Mouse (Mus musculus): ENCODE measurements around the gene Hadh. TPM values are rescaled to one million over a fixed set of nuclear protein-coding genes. Genes with fewer than 3 reads are reported as not detected.

Gene Hadh
- polyA plus RNA-seq, 1 experiment from 2014 or later = 189 TPM

- H3K9ac ChIP-seq = no peak overlapping the region
- no peak overlapping the region for H3K4me3 ChIP-seq
- H3K4me1 ChIP-seq (replicated peaks) = no peaks in the 10 kb centered on the region
- no peaks in the 10 kb centered on the region for H3K27me3 ChIP-seq
- no peak overlapping the region for H3K4me2 ChIP-seq
- H3K27ac ChIP-seq = no peak overlapping the region
- H3K36me3 ChIP-seq = no peaks in the 10 kb centered on the region
- no peaks in the 10 kb centered on the region for H3K9me3 ChIP-seq (replicated peaks)
- no peak for ATAC-seq (replicated peaks; ENCODE audit: insufficient number of reproducible peaks, insufficient read depth, low FRiP score, low read depth)
- 47% methylated on average over 11 of the region's 11 CpGs for WGBS
These were observed 81.7 kb downstream of the Hadh start for GRCm38 (mm10) chr3:131190239-131190638.

- Histone ChIP-seq H3K27ac (no peak overlapping the region), H3K4me2 (no peak overlapping the region), H3K9me3 (replicated peaks) (no peaks in the 10 kb centered on the region), H3K4me1 (replicated peaks) (no peaks in the 10 kb centered on the region), H3K4me3 (no peak overlapping the region), H3K9ac (no peak overlapping the region), H3K36me3 (no peaks in the 10 kb centered on the region), H3K27me3 (no peaks in the 10 kb centered on the region)
- no peak for ATAC-seq (replicated peaks; ENCODE audit: insufficient number of reproducible peaks, insufficient read depth, low FRiP score, low read depth)
- WGBS = 83% methylated on average over 5 of the region's 5 CpGs
These were observed 85.7 kb downstream of the Hadh start for GRCm38 (mm10) chr3:131186193-131186592.

Other genes with a start within 250 kb of the Hadh start
- gene Lef1, start 161.6 kb downstream of the Hadh start, polyA plus RNA-seq (2015; fragmentation: Nextera tagmentation; extraction: Ambion mirVana) = 6.5 and 21.8 TPM in 2 replicates
- 9.4 and 11.9 TPM in 2 replicates for gene Cyp2u1, start 31.1 kb upstream of the Hadh start, polyA plus RNA-seq (2015; fragmentation: Nextera tagmentation; extraction: Ambion mirVana)
- gene Sgms2, start 219.3 kb upstream of the Hadh start, polyA plus RNA-seq (2015; fragmentation: Nextera tagmentation; extraction: Ambion mirVana) = 1.1 and 1.8 TPM in 2 replicates